Mouse (Mus musculus) hindbrain, embryonic 15.5 days (tissue): ENCODE measurements at regions not wholly inside any gene's neighbourhood (a gene's known extent, or its start where the extent isn't known, plus 50 kb on each side); places are given as distances from the start of the nearest gene placed in this dataset.
"Not testable (repeated sequence)": the region's sequence is repeated elsewhere in the genome, so short reads cannot be mapped to it uniquely, and the experiment has no call there.

ENCODE experiments used
- ATAC-seq: fragments of 200-750 bp; cut with Nextera tagmentation; 2 replicates; pipeline ENCODE4 v1.8.0; 2017; ENCODE audit warnings: low read depth, moderate number of reproducible peaks, moderate TSS enrichment; ENCODE audit not compliant: low FRiP score
- H3K27ac ChIP-seq: fragments of 300-500 bp; sonication (generic); replicated peaks from 2 replicates; pipeline ENCODE4 v1.5.1; 2015; ENCODE audit warnings: mild to moderate bottlenecking, inconsistent platforms
- H3K27me3 ChIP-seq: fragments of 300-500 bp; sonication (generic); 2 replicates; pipeline ENCODE4 v1.6.1; 2015; ENCODE audit warnings: control low read depth, inconsistent platforms
- H3K36me3 ChIP-seq: fragments of 300-500 bp; sonication (generic); 2 replicates; pipeline ENCODE4 v1.6.1; 2015; ENCODE audit warnings: control low read depth, inconsistent platforms
- H3K4me1 ChIP-seq: fragments of 300-500 bp; sonication (generic); replicated peaks from 2 replicates; pipeline ENCODE4 v1.6.1; 2015; ENCODE audit warnings: control low read depth, inconsistent platforms
- H3K4me2 ChIP-seq: fragments of 300-500 bp; sonication (generic); 2 replicates; pipeline ENCODE4 v1.6.1; 2015; ENCODE audit warnings: moderate library complexity, mild to moderate bottlenecking, inconsistent platforms
- H3K4me3 ChIP-seq: fragments of 300-500 bp; sonication (generic); 2 replicates; pipeline ENCODE4 v1.5.1; 2015; ENCODE audit warnings: mild to moderate bottlenecking, inconsistent platforms
- H3K9ac ChIP-seq: fragments of 300-500 bp; sonication (generic); 2 replicates; pipeline ENCODE4 v1.6.1; 2015; ENCODE audit warnings: inconsistent platforms
- H3K9me3 ChIP-seq: fragments of 300-500 bp; sonication (generic); 2 replicates; pipeline ENCODE4 v1.6.1; 2016; ENCODE audit warnings: control low read depth, inconsistent platforms
- WGBS: fragments of 180-500 bp; shearing (Covaris S2); methylation state at CpG from one replicate; pipeline ENCODE4 v1.1.7; 2015; 5-methylcytosine and 5-hydroxymethylcytosine counted together

DNA sequence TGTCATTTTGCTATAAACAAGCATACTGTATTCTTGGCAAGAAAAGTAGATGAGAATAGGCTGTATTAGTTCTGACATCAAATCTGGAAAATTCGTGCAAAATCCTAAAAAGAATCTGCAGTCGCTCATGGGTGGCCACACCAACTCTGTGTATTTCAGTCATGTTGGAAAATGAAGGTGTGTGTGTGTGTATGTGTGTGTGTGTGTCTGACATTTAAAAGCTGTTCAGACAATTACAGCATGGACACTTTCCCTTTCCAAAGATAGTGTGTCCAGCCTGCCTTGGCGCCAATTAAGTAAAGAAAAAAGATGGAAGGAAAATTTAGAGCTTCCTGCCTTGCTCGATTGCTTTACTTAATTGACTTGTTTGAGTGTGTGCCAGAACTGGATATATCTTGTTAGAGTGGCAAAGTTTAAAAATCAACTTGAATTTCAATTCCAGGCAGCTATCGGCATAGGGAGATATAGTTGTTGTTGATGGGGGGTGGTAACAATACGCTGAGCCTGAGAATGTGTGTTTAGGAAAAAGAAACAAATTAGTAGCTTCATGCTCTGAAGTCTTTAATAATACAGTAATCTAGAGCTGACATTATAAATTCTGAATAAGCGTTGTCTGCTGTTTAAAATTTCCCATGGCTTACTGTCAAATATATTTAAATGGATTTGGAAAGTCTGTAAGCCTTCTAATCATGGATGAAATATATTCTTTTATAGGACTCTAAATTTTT is 1095.7 kb downstream of the Sorcs3 start:
- ATAC-seq, result no peak
- H3K36me3 ChIP-seq, result no peaks in the 10 kb centered on the region
- no peaks in the 10 kb centered on the region for H3K9me3 ChIP-seq
- peaks cover 5% of the 10 kb centered on the region for H3K4me1 ChIP-seq
- H3K4me2 ChIP-seq, result no peak overlapping the region
- WGBS, result 73% methylated on average over 7 of the region's 7 CpGs
- no peak overlapping the region for H3K4me3 ChIP-seq
- no peak overlapping the region for H3K9ac ChIP-seq
- H3K27me3 ChIP-seq, result no peaks in the 10 kb centered on the region
- no peak overlapping the region for H3K27ac ChIP-seq

GRCm38 (mm10) chr19:49305804-49306203 is 1100.0 kb downstream of the Sorcs3 start:
- Histone ChIP-seq H3K27ac (no peak overlapping the region), H3K36me3 (no peaks in the 10 kb centered on the region), H3K27me3 (no peaks in the 10 kb centered on the region), H3K4me2 (no peak overlapping the region), H3K4me1 (no peaks in the 10 kb centered on the region), H3K9ac (no peak overlapping the region), H3K9me3 (no peaks in the 10 kb centered on the region), H3K4me3 (no peak overlapping the region)
- WGBS, result 58% methylated on average over 3 of the region's 3 CpGs
- ATAC-seq, result no peak

DNA sequence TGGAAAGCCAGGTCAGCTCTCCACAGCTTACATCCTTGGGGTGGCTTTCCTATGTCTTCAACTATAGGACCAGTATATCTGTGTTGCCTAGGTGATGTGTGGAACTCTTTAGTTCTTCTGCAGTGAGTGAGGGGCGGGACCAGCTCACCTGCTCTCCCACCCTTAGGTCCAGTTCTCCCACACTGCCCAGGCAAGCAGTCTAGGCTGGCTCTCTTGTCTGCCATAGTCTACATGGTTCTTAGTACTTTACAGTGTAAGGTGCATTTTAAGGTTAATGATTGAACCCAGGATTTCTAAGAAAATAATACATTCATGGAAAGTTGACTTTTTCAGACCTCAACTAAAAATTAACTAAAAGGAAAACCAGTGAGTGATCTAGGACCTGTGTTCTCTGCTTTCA is 1108.4 kb downstream of the Sorcs3 start:
- Histone ChIP-seq H3K27ac (no peak overlapping the region), H3K27me3 (no peaks in the 10 kb centered on the region), H3K4me2 (no peak overlapping the region), H3K4me3 (no peak overlapping the region), H3K9me3 (no peaks in the 10 kb centered on the region), H3K36me3 (no peaks in the 10 kb centered on the region), H3K4me1 (no peaks in the 10 kb centered on the region), H3K9ac (no peak overlapping the region)
- WGBS, result 94% methylated on average over 1 of the region's 1 CpGs
- ATAC-seq, result no peak

- no peaks in the 10 kb centered on the region for H3K4me1 ChIP-seq
- 90% methylated on average over 3 of the region's 3 CpGs for WGBS
- no peaks in the 10 kb centered on the region for H3K36me3 ChIP-seq
- no peak overlapping the region for H3K9ac ChIP-seq
- no peaks in the 10 kb centered on the region for H3K9me3 ChIP-seq
- no peak overlapping the region for H3K27ac ChIP-seq
- no peak overlapping the region for H3K4me3 ChIP-seq
- H3K27me3 ChIP-seq, result no peaks in the 10 kb centered on the region
- H3K4me2 ChIP-seq, result no peak overlapping the region
- ATAC-seq, result no peak
Measured at GRCm38 (mm10) chr19:49359642-49360041, 1153.8 kb downstream of the Sorcs3 start.

DNA sequence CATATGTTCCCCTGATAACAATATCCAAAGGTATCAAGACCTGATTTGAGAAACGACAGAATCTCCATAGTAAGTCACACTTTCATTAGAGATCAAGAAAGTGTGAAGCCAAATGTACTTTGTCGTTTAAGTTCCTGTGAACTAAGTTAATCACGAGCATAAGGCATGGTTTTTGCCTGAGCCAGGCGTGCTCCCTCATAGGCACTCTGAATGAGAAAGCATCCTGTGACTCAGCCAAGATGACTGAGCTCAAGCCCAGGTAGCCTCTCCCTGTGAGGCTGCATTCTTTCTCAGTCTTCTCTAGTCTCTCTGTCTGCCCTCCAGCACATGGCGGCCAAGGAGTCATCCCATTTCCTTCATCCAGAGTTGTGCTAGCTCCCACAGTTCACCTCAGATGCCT is 1154.9 kb downstream of the Sorcs3 start:
- WGBS, result 86% methylated on average over 5 of the region's 5 CpGs
- no peak overlapping the region for H3K4me3 ChIP-seq
- no peak for ATAC-seq
- no peak overlapping the region for H3K27ac ChIP-seq
- no peak overlapping the region for H3K4me2 ChIP-seq
- H3K4me1 ChIP-seq, result no peaks in the 10 kb centered on the region
- no peaks in the 10 kb centered on the region for H3K27me3 ChIP-seq
- no peaks in the 10 kb centered on the region for H3K36me3 ChIP-seq
- H3K9me3 ChIP-seq, result no peaks in the 10 kb centered on the region
- H3K9ac ChIP-seq, result no peak overlapping the region

- not testable (repeated sequence) for H3K4me2 ChIP-seq, H3K27me3 ChIP-seq
- 75% methylated on average over 10 of the region's 11 CpGs for WGBS
Measured at GRCm38 (mm10) chr19:49361116-49361515, 1155.3 kb downstream of the Sorcs3 start.

DNA sequence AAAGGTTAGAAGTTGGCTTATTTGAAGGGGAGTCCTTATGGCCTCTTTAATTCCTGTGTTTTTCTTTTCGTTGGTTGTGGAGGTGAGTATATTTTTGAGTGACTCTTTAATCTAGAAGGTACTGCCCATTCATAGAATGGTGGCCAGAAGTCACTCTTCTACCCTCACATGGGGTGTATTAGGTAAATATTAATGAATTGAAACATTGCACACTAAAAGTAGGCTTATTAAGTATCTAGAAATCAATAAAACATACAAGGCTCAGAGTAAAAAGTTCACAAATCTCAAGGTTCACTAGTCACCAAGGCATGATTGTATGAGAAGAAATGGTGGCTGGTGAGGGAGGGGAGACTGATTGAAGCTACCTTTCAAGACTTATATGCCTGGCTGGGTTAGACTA is 1167.1 kb downstream of the Sorcs3 start:
- no peaks in the 10 kb centered on the region for H3K36me3 ChIP-seq
- 78% methylated on average over 1 of the region's 1 CpGs for WGBS
- no peaks in the 10 kb centered on the region for H3K4me1 ChIP-seq
- no peak overlapping the region for H3K4me2 ChIP-seq
- no peaks in the 10 kb centered on the region for H3K27me3 ChIP-seq
- no peak overlapping the region for H3K4me3 ChIP-seq
- ATAC-seq, result no peak
- H3K9ac ChIP-seq, result no peak overlapping the region
- H3K9me3 ChIP-seq, result no peaks in the 10 kb centered on the region
- H3K27ac ChIP-seq, result no peak overlapping the region

More at GRCm38 (mm10) chr19:49361116-49361515, 1155.3 kb downstream of the Sorcs3 start:
- not testable (repeated sequence) for ATAC-seq, H3K36me3 ChIP-seq, H3K9me3 ChIP-seq, H3K4me1 ChIP-seq, H3K27ac ChIP-seq, H3K4me3 ChIP-seq, H3K9ac ChIP-seq

DNA sequence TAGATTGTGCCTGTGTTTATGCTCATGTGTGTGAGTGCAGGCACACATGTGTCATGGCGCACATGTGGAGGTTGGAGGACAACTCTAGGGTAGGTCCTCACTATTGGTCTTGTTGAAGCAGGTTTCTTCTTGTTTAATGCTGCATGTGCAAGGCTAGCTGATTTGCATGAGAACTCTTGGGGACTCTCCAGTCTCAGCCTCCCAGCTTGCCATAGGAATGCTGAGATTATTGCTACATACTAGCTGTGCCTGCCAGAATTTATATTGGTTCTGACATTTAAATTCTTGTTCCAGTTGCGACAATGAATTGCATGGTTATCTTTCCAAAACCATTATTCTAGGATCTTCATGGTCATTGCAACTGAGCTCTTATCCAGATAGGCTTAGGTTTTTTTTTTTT is 1168.5 kb downstream of the Sorcs3 start:
- H3K4me2 ChIP-seq, result no peak overlapping the region
- ATAC-seq, result no peak
- WGBS, result 96% methylated on average over 2 of the region's 2 CpGs

DNA sequence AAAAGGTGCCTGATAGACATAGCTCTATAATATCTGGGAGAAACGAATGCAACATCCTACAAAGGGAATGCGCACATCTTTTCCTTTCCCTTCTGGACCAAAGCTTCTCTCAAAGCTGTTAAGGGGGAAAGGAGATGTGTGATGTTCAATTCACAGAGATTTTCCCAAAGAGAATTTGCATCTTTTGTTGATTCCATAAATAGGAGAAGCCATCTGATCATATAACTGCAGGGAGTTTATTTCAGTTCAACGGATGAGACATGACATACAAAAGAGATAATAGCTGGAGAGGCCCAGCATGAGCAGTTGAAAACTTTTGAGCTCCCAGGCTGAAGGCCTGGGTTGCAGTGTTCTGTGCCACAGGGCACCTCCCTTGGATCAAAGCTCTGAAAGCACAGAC is 1169.1 kb downstream of the Sorcs3 start:
- no peak for ATAC-seq
- Histone ChIP-seq H3K36me3 (no peaks in the 10 kb centered on the region), H3K4me2 (no peak overlapping the region), H3K4me3 (no peak overlapping the region), H3K4me1 (no peaks in the 10 kb centered on the region), H3K27me3 (no peaks in the 10 kb centered on the region), H3K27ac (no peak overlapping the region), H3K9ac (no peak overlapping the region), H3K9me3 (no peaks in the 10 kb centered on the region)
- WGBS, result 78% methylated on average over 3 of the region's 3 CpGs

More for the DNA sequence above, 1168.5 kb downstream of the Sorcs3 start:
- H3K9ac ChIP-seq, result no peak overlapping the region
- H3K27me3 ChIP-seq, result no peaks in the 10 kb centered on the region
- H3K27ac ChIP-seq, result no peak overlapping the region
- no peaks in the 10 kb centered on the region for H3K9me3 ChIP-seq
- no peaks in the 10 kb centered on the region for H3K4me1 ChIP-seq
- H3K4me3 ChIP-seq, result no peak overlapping the region
- H3K36me3 ChIP-seq, result no peaks in the 10 kb centered on the region

GRCm38 (mm10) chr19:49375754-49376619 is 1170.2 kb downstream of the Sorcs3 start:
- Histone ChIP-seq H3K27ac (no peak overlapping the region), H3K9me3 (no peaks in the 10 kb centered on the region), H3K36me3 (no peaks in the 10 kb centered on the region), H3K9ac (no peak overlapping the region), H3K4me3 (no peak overlapping the region), H3K4me1 (no peaks in the 10 kb centered on the region), H3K27me3 (no peaks in the 10 kb centered on the region), H3K4me2 (no peak overlapping the region)
- no peak for ATAC-seq
- 68% methylated on average over 1 of the region's 1 CpGs for WGBS

DNA sequence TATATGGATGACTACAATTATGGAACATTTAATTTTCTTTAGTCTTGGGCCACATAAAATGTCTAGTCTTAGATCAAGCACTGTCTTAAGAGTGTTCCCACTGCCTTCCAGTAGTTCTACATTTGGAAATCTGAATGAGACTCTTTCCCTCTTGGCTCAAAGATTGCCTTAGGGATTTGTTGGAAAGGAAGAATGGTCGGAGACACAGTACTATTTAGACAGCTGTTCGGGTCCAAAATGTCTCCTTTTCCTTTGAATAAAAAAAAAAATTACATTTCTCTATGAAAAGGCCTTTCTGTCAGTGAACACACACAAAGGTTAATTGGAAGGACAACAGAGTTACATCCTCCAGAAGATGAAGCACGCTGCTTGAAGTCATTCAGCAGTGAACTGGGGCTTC is 1173.8 kb downstream of the Sorcs3 start:
- H3K9ac ChIP-seq, result no peak overlapping the region
- H3K27ac ChIP-seq, result no peak overlapping the region
- no peaks in the 10 kb centered on the region for H3K36me3 ChIP-seq
- no peaks in the 10 kb centered on the region for H3K27me3 ChIP-seq
- H3K4me1 ChIP-seq, result no peaks in the 10 kb centered on the region
- WGBS, result 49% methylated on average over 3 of the region's 3 CpGs
- no peak overlapping the region for H3K4me2 ChIP-seq
- H3K9me3 ChIP-seq, result no peaks in the 10 kb centered on the region
- no peak for ATAC-seq
- H3K4me3 ChIP-seq, result no peak overlapping the region

DNA sequence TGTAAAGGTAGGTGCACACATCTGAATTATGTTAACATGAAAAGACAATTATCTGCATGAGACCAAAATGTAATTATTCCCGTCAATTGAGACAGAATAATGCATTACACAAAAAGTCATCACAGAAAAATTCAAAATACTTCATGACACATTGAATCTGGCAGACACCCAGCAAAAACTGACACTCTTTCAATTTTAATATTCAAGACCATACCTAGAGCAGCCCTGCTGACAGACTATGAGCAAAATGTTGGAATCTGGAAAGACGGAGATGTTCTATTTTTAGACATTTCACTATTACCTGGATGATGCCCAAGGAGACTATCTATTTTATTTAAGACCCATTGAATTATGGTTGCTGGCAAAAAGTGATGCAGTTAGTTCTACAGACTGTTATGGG is 1190.4 kb downstream of the Sorcs3 start:
- no peaks in the 10 kb centered on the region for H3K36me3 ChIP-seq
- H3K4me1 ChIP-seq, result no peaks in the 10 kb centered on the region
- H3K4me2 ChIP-seq, result no peak overlapping the region
- no peak for ATAC-seq
- H3K27me3 ChIP-seq, result no peaks in the 10 kb centered on the region
- no peak overlapping the region for H3K9ac ChIP-seq
- H3K9me3 ChIP-seq, result no peaks in the 10 kb centered on the region
- WGBS, result 61% methylated on average over 2 of the region's 2 CpGs
- no peak overlapping the region for H3K4me3 ChIP-seq
- no peak overlapping the region for H3K27ac ChIP-seq
